Mouse (Mus musculus): ENCODE data around the gene Yaf2. TPM values are rescaled to one million over a fixed set of nuclear protein-coding genes. Genes with fewer than 3 reads are reported as not detected.

Gene Yaf2
- polyA plus RNA-seq, 2 experiments = 39.3 to 60.4 TPM

GRCm38 (mm10) chr15:93371838-93372237 lies 35.1 kb upstream of the Yaf2 start:
- no peak overlapping the region for H3K9ac ChIP-seq (ENCODE audit: low read depth, low read length, severe bottlenecking)
- H3K4me2 ChIP-seq (replicated peaks; ENCODE audit: low read depth, low read length, severe bottlenecking) = no peak overlapping the region
- DNase-seq (ENCODE audit: low spot score) = no peak
- H3K4me1 ChIP-seq (ENCODE audit: control insufficient read depth, insufficient read depth, low read length) = no peaks in the 10 kb centered on the region
- H3K27ac ChIP-seq (replicated peaks; ENCODE audit: low read depth, low read length) = no peak overlapping the region
- H3K36me3 ChIP-seq (ENCODE audit: control insufficient read depth, insufficient read depth, low read length) = no peaks in the 10 kb centered on the region
- no peaks in the 10 kb centered on the region for H3K9me3 ChIP-seq (ENCODE audit: control insufficient read depth, low read length)
- no peak overlapping the region for H3K4me3 ChIP-seq (replicated peaks; ENCODE audit: low read length)
- ATAC-seq (ENCODE audit: low FRiP score, low read depth) = no peak
- H3K27me3 ChIP-seq (ENCODE audit: control insufficient read depth, insufficient read depth, low read length) = no peaks in the 10 kb centered on the region
- 89% methylated on average over 2 of the region's 2 CpGs for WGBS
- no peak for TF ChIP-seq POLR2A (IDR thresholded peaks at IDR 0.05; ENCODE audit: borderline replicate concordance, extremely low read depth, insufficient read depth, insufficient read length)

DNA sequence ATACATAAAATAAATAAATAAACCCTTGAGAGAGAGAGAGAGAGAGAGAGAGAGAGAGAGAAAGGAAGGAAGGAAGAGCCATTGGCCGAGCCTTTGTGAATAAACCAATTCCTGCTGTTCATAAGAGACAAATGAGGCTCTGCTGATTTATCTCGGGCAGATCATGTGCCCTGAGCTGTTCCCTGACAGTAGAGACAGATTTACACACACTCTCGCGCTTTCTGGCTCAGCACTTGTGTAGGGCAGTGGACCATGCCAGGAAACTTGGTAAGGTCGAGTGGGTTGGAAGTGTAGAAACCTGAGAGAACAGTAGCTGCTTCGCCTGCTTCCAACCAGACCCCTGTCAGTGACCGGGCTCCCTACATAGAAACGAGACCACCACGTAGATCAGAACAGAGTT lies 31.8 kb upstream of the Yaf2 start:
- ATAC-seq (ENCODE audit: low FRiP score, low read depth) = no peak
- H3K27ac ChIP-seq (replicated peaks; ENCODE audit: low read depth, low read length) = no peak overlapping the region
- no peaks in the 10 kb centered on the region for H3K27me3 ChIP-seq (ENCODE audit: control insufficient read depth, insufficient read depth, low read length)
- TF ChIP-seq POLR2A (IDR thresholded peaks at IDR 0.05; ENCODE audit: borderline replicate concordance, extremely low read depth, insufficient read depth, insufficient read length) = no peak
- no peak overlapping the region for H3K4me2 ChIP-seq (replicated peaks; ENCODE audit: low read depth, low read length, severe bottlenecking)
- no peak overlapping the region for H3K4me3 ChIP-seq (replicated peaks; ENCODE audit: low read length)
- H3K4me1 ChIP-seq (ENCODE audit: control insufficient read depth, insufficient read depth, low read length) = no peaks in the 10 kb centered on the region
- DNase-seq (ENCODE audit: low spot score) = no peak
- H3K36me3 ChIP-seq (ENCODE audit: control insufficient read depth, insufficient read depth, low read length) = no peaks in the 10 kb centered on the region
- H3K9ac ChIP-seq (ENCODE audit: low read depth, low read length, severe bottlenecking) = no peak overlapping the region
- no peaks in the 10 kb centered on the region for H3K9me3 ChIP-seq (ENCODE audit: control insufficient read depth, low read length)
- WGBS = 54% methylated on average over 9 of the region's 9 CpGs

- no peak for TF ChIP-seq POLR2A (IDR thresholded peaks at IDR 0.05; ENCODE audit: borderline replicate concordance, extremely low read depth, insufficient read depth, insufficient read length)
- DNase-seq (ENCODE audit: low spot score) (no peak), ATAC-seq (ENCODE audit: low FRiP score, low read depth) (no peak)
- no peak overlapping the region for H3K27ac ChIP-seq (replicated peaks; ENCODE audit: low read depth, low read length)
- WGBS = 86% methylated on average over 6 of the region's 6 CpGs
- H3K4me3 ChIP-seq (replicated peaks; ENCODE audit: low read length) = no peak overlapping the region
- H3K4me2 ChIP-seq (replicated peaks; ENCODE audit: low read depth, low read length, severe bottlenecking) = no peak overlapping the region
- no peaks in the 10 kb centered on the region for H3K4me1 ChIP-seq (ENCODE audit: control insufficient read depth, insufficient read depth, low read length)
- no peaks in the 10 kb centered on the region for H3K36me3 ChIP-seq (ENCODE audit: control insufficient read depth, insufficient read depth, low read length)
- no peak overlapping the region for H3K9ac ChIP-seq (ENCODE audit: low read depth, low read length, severe bottlenecking)
- no peaks in the 10 kb centered on the region for H3K27me3 ChIP-seq (ENCODE audit: control insufficient read depth, insufficient read depth, low read length)
- no peaks in the 10 kb centered on the region for H3K9me3 ChIP-seq (ENCODE audit: control insufficient read depth, low read length)
These were observed 28.8 kb upstream of the Yaf2 start for GRCm38 (mm10) chr15:93365561-93365960.

DNA sequence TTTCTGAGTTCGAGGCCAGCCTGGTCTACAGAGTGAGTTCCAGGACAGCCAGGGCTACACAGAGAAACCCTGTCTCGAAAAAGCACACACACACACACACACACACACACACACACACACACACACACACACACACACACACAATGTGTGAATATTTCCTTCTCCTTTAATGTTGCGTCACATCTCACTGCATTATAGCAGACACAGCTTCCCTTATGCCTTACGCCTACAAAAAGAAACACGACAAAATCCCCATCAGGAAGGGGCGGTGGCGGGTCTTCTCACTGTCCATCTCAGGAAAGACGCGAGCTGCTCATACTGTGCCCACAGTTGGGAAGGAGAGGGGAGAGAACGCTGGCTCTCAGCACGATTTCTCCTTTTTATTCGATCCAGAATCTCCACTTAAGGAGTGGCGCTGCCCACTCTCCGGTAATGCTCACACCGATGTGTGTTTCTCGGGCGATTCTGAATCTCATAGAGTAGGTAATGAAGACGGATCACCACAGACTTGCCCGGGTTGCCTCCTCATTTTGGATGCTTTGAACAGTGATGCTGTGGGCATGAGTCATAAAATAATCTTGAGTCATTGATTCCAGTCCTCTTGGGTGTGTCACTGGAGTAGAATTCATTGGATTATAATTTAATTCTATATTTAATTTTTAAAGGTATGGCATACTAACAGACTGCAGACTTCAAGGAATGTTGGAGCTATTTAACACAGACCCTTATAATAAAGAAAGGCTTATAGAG lies 21.8 kb upstream of the Yaf2 start:
- WGBS = 94% methylated on average over 18 of the region's 19 CpGs
- no peak overlapping the region for H3K4me3 ChIP-seq (replicated peaks; ENCODE audit: low read length)
- no peaks in the 10 kb centered on the region for H3K27me3 ChIP-seq (ENCODE audit: control insufficient read depth, insufficient read depth, low read length)
- no peak overlapping the region for H3K27ac ChIP-seq (replicated peaks; ENCODE audit: low read depth, low read length)
- H3K36me3 ChIP-seq (ENCODE audit: control insufficient read depth, insufficient read depth, low read length) = no peaks in the 10 kb centered on the region
- no peak overlapping the region for H3K9ac ChIP-seq (ENCODE audit: low read depth, low read length, severe bottlenecking)
- TF ChIP-seq POLR2A (IDR thresholded peaks at IDR 0.05; ENCODE audit: borderline replicate concordance, extremely low read depth, insufficient read depth, insufficient read length) = no peak
- no peak for ATAC-seq (ENCODE audit: low FRiP score, low read depth)
- DNase-seq (ENCODE audit: low spot score) = no peak
- H3K9me3 ChIP-seq (ENCODE audit: control insufficient read depth, low read length) = no peaks in the 10 kb centered on the region
- H3K4me1 ChIP-seq (ENCODE audit: control insufficient read depth, insufficient read depth, low read length) = no peaks in the 10 kb centered on the region
- no peak overlapping the region for H3K4me2 ChIP-seq (replicated peaks; ENCODE audit: low read depth, low read length, severe bottlenecking)

DNA sequence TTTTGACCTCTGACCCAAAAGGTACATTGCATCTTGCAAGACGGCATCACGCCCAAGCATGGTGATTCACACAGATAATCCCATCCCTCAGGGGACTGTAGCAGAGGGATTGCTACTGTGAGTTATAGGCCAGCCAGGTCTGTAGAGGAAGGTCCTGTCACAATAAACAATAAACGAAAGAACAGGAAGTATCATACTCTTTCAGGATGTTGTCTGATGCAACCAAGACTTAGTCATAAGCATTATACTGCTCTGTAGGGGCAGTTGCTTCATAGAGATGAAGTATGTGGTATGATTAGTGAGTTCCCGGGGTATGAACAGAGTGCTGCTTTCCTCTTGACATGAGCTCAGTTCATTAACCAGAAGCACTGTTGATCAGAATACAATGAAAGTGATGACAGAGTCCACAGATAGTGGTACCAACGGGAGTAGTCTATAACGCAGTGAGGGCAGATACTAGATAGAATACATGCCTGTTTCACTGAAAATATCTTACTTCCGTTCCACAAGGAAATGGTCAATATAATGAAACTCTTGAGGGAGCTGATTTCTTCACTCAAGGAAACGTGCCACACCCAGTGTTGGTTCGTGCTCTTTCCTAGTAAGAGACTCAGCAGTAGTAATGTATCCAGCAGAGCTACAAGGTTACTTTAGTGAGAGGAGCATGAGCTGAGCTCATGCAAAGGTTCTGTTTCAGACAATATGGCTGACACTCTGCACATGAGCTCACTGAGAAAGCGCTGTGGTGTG lies 4.1 kb upstream of the Yaf2 start:
- H3K4me2 ChIP-seq (replicated peaks; ENCODE audit: low read depth, low read length, severe bottlenecking) = no peak overlapping the region
- no peak for DNase-seq (ENCODE audit: low spot score)
- no peaks in the 10 kb centered on the region for H3K4me1 ChIP-seq (ENCODE audit: control insufficient read depth, insufficient read depth, low read length)
- no peak overlapping the region for H3K4me3 ChIP-seq (replicated peaks; ENCODE audit: low read length)
- no peaks in the 10 kb centered on the region for H3K36me3 ChIP-seq (ENCODE audit: control insufficient read depth, insufficient read depth, low read length)
- no peak overlapping the region for H3K27ac ChIP-seq (replicated peaks; ENCODE audit: low read depth, low read length)
- no peaks in the 10 kb centered on the region for H3K27me3 ChIP-seq (ENCODE audit: control insufficient read depth, insufficient read depth, low read length)
- no peak overlapping the region for H3K9ac ChIP-seq (ENCODE audit: low read depth, low read length, severe bottlenecking)
- no peak for TF ChIP-seq POLR2A (IDR thresholded peaks at IDR 0.05; ENCODE audit: borderline replicate concordance, extremely low read depth, insufficient read depth, insufficient read length)
- ATAC-seq (ENCODE audit: low FRiP score, low read depth) = no peak
- H3K9me3 ChIP-seq (ENCODE audit: control insufficient read depth, low read length) = no peaks in the 10 kb centered on the region
- WGBS = 84% methylated on average over 10 of the region's 10 CpGs

Data from limb, embryonic 14.5 days (tissue).